Mouse (Mus musculus): ENCODE results near the gene Dhh. TPM values are rescaled to one million over a fixed set of nuclear protein-coding genes. Genes with fewer than 3 reads are reported as not detected.
A peak's percentile ranks its signal among the peaks of the same experiment; 100 is the strongest.

The Dhh gene
- total RNA-seq, 4 experiments from 2014 or later = 0.12 to 0.39 (median 0.13) TPM; not detected in 1

DNA sequence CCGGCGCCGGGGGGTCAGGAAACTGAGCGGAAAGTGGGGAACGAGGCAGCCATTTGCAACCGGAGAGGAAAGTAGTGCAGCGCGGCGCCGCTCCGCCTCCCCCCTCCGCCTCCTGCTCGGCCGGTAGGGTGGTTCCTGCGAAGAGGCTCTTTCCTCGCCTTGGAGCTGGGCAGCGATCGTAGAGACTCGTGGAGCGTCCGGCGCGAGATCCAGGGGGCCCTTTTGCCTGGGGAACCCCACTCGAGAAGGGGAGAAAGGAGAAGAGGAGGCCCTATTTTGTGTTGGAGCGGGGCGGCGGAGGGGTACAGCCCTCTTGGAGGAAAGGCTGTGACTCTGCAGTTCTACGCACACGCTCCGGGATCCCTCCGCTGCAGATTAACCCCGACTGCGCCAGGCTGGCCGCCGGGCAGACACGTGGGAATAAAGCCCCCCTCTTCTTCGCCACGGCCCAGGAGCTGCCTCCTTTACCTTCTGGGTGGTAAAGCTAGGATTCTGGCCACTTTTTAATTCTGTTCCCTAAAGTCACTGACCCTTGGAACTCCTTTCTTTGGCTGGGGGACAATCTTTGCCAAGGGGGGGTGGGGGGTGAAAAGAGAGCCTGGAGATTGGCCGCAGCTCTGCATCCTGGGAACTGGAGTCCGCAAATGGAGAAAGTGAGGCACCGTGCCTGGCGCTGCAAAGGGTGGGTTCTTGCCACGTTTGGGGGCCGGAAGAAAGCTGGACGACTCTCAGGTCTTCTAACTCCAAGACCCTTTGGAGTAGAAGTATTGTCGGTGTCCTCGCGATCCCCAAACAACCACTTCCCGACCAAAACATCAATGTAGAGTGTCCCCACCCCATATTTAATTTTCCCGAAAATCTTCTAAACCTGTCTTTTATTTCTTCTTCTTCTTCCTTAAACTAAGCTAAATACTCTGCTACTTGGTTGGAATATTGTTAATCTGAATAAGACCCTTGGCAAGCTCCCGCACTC lies 26.1 kb downstream of the Dhh start:
- DNase-seq (ENCODE audit: low spot score in 2 of 2) = peak; percentile 91 to 95

DNA sequence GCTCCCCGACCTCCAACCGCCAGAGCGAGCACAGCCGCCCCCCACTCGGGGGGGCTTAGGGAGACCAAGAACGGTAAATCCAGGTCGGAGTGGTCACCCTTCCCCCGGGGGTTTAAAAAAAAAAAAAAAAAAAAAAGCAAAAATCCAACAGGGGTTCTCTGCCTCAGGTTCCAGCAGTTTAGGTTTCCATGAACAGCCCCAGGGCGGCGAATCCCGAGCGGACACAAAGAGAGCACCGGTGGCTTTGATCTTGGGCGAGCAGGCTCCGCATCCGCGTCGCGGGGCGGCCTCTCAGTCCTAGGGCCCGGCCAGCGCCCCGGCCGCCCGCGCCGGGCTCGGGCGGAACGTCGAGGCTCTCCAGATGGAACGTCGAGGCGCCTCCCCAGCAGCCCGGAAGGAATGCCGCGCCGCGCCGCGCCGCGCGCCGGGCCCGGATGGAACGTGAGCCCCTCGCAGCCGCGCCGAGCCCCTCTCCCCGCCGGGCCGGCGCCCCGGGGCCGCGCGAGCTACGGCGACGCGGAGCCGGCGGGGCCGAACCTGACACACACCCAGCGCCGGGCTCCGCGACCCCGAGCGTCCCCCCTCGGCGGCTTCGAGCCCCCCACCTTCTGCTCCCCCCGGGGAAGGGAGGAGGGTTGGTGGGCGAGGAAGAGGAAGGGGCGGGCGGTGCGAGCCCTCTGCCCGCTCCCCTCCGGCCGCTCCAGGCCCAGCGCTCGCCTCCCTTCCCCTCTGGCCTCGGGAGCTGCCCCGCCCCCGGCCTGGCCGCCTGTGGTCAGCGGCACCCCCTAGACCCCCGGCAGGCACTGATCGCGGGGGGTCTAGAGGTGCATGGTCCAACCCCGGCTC lies 27.0 kb downstream of the Dhh start, which contains the start of gene Kmt2d:
Kmt2d (minus strand) TSS at position 135 of the 846 bp plus-strand sequence.
- no peak for DNase-seq (ENCODE audit: low spot score in 2 of 2)

DNA sequence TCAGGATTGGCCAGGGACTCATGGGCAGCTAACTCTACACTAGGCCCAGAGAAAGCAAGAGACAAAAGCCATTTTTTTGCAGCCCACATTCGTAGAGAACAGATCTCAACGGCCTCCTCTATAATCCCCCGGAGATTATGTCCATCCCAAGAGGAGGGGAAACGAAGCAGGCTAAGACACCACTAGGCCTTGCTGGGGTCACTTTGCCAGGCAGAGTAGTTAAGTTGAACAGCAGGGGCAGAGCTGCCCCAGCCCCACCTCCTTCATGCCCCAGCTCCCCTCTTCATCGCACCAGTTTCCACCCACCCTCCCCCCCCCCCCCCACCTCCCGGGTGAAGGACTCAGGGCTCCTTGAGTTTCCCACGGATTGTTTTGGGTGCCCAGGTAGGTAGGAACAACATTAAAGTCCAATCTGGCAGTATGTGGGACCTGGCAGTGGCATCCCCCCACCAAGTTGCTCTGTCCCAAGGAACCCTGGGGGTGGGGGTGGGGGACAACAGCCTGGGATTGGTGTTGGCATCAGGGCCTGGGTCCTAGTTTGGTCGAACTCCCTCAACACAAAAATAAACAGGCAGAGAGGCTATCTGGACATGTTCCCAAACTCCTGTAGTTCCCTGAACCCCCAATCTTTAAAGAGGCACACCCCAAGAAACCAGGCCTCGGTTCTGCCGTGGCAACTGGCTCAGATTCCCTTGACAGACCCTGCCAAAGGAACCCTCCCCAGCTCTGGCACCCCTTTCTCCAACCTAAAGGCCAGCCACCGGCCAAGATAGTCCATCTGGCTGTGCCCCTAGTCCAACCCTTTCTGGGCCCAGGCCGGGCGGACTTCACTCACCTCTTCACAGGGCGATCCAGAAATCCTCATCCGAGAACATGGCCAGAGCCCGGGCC lies 27.9 kb downstream of the Dhh start:
- no peak for DNase-seq (ENCODE audit: low spot score in 2 of 2)

DNA sequence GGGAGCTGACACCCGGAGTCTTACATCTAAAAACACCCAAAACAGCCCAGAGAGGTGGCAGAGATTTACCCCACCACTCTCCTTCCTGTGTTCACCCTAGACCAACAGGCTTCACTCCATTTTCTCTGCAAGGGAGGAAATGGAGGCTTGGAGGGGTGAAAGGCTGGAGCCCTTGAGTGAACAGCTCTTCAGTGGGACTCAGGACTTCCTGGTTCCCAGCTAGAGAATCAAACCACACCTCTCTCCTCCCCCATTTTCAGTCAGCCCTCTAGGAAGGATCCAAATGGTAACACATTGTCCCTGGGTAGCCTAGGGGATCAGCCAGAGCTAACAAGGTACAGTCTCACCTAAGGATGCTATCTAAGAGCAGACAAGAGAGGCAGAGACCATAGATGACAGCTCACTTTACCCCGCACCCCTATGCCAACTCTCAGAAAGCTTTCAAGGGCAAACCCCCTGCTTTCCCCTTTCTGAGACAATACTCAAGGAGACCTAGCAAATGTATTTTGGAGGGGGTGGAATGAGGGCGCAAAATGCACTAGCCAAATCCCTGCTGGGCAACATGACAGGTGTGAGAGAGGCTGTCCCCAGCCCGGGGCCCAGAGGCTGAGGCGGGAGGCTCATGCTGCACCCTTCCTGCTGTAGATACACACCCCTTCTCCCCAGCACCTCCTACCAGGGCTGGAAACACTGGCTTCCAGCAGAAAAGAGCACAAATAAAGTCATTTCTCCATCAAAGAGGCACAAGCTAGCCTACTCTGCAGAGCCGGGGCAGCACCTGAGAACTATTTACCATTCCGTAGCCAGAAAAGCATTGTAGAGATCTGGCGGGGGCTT lies 28.8 kb downstream of the Dhh start:
- DNase-seq (ENCODE audit: low spot score in 2 of 2) = no peak

DNA sequence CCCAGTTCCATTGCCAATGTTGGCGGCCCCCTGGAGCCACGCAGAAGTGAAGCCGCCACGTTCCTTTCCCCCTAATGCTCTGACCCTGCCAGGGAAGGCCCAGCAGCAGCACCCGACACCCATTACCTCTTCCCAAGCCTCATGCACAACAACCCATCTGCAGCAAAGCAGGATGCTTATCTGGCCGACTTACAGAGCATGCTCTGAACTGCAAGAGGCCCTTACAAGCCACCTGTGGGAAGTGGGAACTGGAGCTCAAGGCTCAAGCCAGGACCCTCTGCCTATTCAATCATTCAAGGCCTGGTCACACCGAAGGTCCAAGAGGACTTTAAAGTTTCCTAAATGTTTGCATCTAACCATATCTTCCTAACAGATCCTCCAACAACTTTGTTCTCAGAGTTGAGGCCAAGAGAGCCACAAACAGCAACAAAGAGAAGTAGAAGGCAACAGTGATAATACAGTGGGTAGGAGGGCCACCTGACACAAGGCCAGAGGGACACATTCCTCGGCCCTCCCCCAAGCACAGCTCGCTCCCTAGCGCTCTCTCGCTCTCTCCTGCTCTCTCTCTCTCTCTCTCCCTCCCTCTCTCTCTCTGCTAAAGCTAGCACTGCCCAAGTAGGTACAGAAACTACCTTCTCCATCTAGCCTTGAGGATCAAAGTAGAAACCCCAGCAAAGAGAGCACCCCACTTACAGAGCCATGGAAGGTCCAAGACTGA lies 29.8 kb downstream of the Dhh start:
- DNase-seq (ENCODE audit: low spot score in 2 of 2) = no peak

DNA sequence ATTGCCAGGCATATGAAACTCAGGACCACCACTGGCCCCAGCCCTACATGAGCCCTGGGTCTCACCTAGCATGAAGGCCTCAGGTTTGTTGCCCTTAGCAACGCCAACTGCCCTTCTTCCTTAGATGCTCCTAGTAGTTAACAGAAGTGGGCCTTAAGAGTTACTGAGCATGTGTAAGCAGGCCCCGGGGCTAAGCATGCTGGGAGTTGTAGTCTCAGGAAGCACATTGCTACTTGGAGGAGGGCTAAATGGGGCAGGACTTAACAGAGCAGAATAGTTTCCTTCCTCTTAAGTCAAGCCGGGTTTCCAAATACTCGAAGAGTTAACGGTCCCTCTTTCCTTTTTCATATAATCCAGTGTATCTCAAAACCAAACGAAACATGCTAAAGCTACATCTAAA lies 31.0 kb downstream of the Dhh start:
- no peak for DNase-seq (ENCODE audit: low spot score in 2 of 2)

DNA sequence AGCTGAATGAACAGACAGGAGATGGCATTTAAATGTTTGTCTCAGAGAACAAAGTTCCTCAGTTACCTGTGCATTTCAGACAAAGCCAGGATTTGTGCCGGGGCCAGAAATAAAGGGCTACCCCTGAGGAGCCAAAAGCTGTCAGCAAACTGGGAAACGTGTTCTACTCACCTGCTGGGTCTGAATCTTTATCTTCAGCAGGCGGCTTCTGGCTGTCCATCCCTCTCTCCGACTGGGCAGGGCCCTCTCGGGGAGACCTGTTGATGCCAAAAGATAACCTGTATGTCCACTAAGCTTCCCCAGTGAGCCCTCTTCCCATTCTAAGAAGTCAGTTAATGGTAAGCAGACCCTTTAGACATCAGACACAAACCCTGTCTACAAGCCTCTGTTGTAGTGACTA lies 31.8 kb downstream of the Dhh start:
- no peak for DNase-seq (ENCODE audit: low spot score in 2 of 2)

DNA sequence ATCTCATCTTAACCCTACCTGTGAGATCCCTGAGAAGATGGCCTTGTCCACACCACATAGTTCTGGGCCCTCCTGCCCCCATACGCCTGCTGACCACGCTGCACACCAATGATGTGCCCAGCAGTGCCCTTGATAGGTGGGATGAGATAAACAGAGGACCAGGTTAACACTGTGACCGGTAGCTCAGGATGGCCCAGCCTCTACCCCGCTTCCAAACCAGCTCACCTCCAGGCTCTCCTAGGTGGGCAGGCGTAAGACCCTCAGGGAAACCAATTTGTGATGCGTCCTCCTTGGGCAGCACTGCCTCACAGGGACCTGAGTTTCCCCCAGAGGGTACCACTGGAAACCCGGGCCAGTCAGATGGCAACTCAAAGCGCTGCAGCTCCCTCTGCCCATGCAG lies 32.6 kb downstream of the Dhh start:
- no peak for DNase-seq (ENCODE audit: low spot score in 2 of 2)

DNA sequence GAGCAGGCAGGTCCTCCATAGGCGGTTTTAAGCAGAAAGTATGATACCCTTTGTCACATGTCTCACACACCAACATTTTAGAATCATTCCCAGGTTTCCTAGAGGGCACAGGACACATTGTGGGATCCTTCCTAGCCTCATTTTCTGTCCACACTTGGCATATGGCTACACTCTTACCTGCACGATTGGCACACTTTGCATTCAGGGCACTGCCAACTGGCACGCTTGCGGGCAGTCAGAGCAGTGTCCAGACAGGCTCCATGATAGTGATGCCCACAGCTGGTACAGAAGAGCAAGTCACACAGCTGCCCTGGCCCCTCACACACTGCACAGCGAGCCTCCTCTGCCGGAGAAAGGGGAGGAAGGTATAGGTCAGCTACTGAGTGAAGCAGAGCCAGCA lies 33.4 kb downstream of the Dhh start:
- DNase-seq (ENCODE audit: low spot score in 2 of 2) = no peak

DNA sequence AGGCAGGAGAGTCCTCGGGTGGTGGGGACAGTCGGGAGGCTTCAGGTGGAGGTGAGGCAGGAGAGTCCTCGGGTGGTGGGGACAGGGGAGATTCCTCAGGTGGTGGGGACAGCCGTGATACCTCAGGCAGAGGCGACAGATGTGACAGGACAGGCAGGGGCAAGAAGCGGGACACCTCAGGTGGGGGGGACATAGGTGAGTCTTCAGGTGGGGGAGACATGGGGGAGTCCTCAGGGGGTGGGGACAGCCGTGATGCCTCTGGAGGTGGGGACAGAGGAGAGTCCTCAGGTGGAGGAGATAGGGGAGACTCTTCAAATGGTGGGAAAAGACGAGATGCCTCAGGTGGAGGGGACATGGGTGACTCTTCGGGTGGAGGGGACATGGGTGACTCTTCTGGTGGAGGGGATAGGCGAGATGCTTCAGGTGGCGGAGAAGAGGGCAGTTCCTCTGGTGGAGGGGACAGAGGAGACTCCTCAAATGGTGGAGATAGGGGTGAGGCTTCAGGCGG lies 34.8 kb downstream of the Dhh start:
- no peak for DNase-seq (ENCODE audit: low spot score in 2 of 2)

DNA sequence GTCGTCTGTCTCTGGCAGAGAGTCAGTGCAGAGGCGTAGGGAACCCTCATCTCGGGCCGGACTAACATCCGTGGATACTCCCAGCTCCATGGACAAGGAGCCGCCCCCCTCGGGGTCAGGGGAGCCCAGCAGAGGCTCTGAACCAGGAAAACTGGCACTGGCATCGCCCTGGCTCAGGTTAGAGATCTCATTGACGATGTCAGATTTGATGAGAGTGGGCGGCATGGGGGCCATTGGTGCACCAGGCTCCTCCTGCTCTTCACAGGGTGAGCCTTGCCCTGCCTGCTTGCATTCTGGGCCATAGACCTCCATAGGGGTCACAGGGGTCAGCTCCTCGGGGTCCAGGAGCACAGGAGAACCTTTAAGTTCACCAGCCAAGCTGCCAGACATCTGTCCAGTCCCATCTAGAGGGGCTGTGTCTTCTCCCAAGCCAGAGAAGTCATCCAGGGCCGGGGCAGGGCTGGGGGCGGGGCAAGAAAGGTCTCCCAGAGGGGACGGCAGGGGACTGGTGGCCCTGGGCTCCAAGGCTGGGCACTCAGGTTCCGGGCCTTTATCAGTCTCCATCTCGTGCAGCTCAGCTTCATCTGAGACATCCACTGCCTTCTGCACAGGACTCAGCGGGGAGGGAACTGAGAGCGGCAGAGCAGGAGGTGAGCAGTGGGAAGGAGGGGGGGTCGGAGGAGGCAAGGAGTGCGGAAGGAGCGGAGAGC lies 36.5 kb downstream of the Dhh start:
- no peak for DNase-seq (ENCODE audit: low spot score in 2 of 2)

DNA sequence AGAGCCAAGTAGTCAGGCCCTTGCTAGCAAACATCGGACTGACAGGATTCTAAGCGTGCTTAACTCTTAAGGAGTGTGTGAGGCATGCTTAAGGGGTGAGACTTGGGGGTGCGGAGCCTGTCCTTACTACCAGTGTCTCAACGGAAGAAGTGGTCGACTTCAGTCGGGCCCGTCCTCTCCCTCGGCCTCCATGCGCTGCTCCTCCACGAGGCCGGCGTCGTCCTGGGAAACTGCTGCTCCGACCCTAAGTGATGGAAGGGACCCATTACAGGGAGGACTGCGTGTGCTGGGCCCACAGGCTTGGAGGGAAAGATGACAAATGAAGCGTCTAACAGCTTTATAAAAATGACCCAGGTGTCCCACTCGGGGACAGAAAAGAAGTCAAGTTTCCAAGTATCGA lies 37.4 kb downstream of the Dhh start:
- DNase-seq (ENCODE audit: low spot score in 2 of 2) = no peak

DNA sequence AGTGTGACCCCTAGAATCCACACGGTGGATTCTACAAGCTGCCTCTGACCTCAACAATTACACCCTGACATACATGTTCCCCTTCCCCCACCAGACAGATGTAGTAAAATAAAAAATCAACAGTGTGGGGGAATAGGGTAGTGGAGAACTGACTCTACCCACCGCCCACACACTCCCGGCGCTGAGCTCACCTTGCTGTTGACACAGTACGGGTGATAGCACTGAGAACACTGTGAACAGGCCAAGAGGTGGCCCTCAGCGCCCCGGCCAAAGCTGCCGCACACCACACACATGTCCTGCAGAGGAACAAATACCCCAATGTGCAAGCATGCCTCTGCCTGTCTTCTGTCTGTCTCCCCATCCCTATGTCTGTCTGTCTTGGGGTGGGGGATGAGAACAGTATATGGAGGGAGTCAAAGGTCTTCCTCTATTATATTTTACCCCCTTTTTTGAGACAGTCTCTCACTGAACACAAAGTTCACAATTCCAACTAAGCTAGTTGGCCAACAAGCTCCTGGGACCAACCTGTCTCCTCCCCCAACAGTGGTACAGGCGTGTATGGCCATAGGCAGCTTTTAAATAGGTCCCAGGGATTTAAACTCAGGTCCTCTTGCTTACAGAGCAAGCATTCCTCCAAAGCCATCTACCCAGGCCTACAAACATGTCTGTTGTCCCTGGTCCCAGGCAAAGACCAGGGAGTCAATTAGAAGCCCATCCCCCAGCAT lies 38.9 kb downstream of the Dhh start:
- no peak for DNase-seq (ENCODE audit: low spot score in 2 of 2)

DNA sequence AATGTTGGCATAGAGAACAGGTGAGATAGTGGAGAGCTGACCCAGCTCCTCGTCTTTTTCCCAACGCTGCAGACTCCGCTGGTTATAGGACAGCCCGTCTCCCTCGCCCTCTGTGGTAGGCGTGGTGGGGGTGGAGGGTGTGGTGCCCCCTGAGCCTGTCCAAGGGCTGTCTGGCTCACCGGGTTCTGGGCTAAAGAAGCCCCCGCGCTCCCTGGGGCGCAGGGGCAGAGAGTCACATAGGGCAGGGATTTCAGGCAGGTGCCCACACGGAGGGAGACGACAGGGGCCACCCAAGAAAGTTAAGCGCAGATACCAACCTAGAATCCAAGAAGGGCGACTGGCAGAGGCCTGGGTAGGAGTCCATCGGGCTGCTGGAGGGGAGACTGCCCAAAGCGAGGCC lies 44.1 kb downstream of the Dhh start:
- DNase-seq (ENCODE audit: low spot score in 2 of 2) = no peak

DNA sequence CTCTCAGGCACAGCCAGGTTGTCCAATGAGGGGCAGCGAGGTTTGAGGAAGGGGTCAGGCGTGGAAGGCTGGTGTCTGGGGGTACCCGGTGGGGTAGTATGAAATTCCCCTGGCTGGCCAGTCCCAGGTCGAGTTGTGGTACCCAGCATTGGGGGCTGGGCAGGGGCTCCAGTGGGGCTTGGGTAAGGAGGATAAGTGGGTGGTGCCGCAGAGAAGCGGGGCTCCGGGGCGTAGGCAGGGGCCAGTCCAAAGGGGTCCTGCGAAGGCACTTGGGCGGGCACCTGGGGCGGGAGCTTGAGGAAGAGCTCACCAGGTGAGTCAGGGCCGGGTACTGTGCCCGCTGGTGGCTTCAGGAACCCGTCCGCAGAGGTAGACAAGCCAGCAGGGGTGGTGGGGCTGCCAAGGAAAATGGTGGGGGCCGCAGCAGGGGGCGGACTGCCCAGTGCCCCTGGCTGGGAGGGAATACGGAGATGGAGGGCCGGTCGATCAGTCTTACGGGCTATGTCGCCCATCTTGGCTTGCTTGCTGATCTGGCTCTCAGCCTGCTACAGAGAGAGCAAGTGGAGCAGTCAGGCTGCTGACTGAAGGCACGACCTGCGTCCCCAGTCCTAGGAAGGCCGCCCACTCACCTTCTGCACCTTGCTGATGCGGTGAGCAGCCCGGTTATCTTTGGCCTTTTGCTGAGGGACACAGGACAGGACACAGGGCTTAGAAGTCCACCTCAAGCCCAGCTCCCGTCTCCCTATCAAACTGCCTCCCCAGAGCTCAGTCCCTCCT lies 45.0 kb downstream of the Dhh start:
- DNase-seq (ENCODE audit: low spot score in 2 of 2) = no peak

DNA sequence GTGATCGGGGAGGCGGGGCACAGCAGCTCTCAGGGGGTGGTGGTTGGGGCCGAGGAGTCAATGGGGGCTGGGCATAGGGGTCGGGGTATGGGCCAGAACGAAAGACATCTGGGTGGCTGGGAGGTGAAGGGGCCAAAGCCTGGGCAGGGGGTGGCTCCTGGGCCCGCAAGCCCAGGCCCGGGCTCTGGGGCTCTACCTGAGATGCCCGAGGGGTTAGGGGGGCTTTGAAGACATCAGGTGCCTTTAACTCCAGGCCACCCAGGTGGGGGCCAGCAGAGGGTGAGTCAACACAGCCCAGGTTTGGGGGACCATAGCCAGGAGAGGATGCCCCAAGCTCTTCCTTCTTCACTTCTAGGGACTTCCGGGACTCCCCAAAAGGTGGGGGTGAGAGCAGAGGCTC lies 45.6 kb downstream of the Dhh start:
- DNase-seq (ENCODE audit: low spot score in 2 of 2) = no peak

DNA sequence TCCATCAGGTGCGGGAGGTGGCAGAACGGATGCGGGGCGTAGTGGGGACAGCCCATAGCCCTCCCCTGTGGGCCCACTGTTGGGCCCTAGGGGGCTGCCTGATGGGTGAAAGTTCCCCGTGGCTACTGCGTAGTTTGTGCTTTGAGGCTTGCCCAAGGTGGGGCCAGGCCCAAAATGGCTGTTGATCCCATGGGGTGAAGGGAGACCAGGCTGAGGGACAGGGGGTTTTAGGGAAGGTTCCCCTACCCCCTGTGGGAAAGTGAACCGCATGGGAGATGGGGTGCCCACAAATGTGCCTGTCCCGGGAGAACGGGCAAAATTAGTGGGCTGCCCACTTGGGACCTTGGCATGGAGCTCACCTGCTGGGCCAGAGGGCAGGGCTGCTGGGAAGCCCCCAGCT lies 46.3 kb downstream of the Dhh start:
- no peak for DNase-seq (ENCODE audit: low spot score in 2 of 2)

Measured in left cerebral cortex, adult 8-10 months (tissue).